Comparison of ENCODE assay signal across 7 mouse cellular contexts in genomic region chr17:31657141-31657983, GRCm38 (mm10). TPM values are rescaled to one million over a fixed set of nuclear protein-coding genes. Genes with fewer than 3 reads are reported as not detected.
DNase-seq lines count a peak whose midpoint lies in the region; ATAC-seq and TF ChIP-seq lines count a peak whose summit lies in the region.

No protein-coding gene starts in this region.

- no peak for TF ChIP-seq POLR2A in embryonic fibroblast, embryonic 13.5 days (IDR thresholded peaks at IDR 0.05; ENCODE audit: low read depth, low read length)
- TF ChIP-seq POLR2A in limb, embryonic 14.5 days (IDR thresholded peaks at IDR 0.05; ENCODE audit: borderline replicate concordance, extremely low read depth, insufficient read depth, insufficient read length), result no peak

- H3K4me1 ChIP-seq in megakaryocyte, embryonic 14.5 days, result peaks cover 46% of the 10 kb centered on the region
- peaks cover 2% of the 10 kb centered on the region; the same call in 1 of the 2 replicates for H3K4me1 ChIP-seq in embryonic fibroblast, embryonic 13.5 days (ENCODE audit: control insufficient read depth, insufficient read depth, low read length)
- H3K4me1 ChIP-seq in limb, embryonic 14.5 days (ENCODE audit: control insufficient read depth, insufficient read depth, low read length), result peaks cover 14% of the 10 kb centered on the region
- no peaks in the 10 kb centered on the region for H3K4me1 ChIP-seq in stomach, postnatal 0 days (replicated peaks; ENCODE audit: control insufficient read depth, insufficient read depth)

- no peak for DNase-seq in limb, embryonic 14.5 days (ENCODE audit: low spot score)
- DNase-seq in stomach, postnatal 0 days (ENCODE audit: low spot score), result no peak
- DNase-seq in layer of hippocampus, postnatal 25 days (ENCODE audit: extremely low spot score in 1 of 2, low spot score in 1 of 2), result no peak

- no peak for TF ChIP-seq EP300 in stomach, postnatal 0 days (optimal IDR thresholded peaks at IDR 0.05)

- peak overlapping the region; percentile 95 for H3K9ac ChIP-seq in limb, embryonic 14.5 days (ENCODE audit: low read depth, low read length, severe bottlenecking)
- peak overlapping the region; percentile 87 for H3K9ac ChIP-seq in stomach, postnatal 0 days (ENCODE audit: low read length)

- H3K9me3 ChIP-seq in megakaryocyte, embryonic 14.5 days, result no peaks in the 10 kb centered on the region
- no peaks in the 10 kb centered on the region for H3K9me3 ChIP-seq in limb, embryonic 14.5 days (ENCODE audit: control insufficient read depth, low read length)
- H3K9me3 ChIP-seq in stomach, postnatal 0 days (ENCODE audit: control insufficient read depth, low read length), result no peaks in the 10 kb centered on the region

- H3K36me3 ChIP-seq in megakaryocyte, embryonic 14.5 days (replicated peaks; ENCODE audit: low read length), result peaks cover 37% of the 10 kb centered on the region
- H3K36me3 ChIP-seq in limb, embryonic 14.5 days (ENCODE audit: control insufficient read depth, insufficient read depth, low read length), result peaks cover 34% of the 10 kb centered on the region
- H3K36me3 ChIP-seq in stomach, postnatal 0 days (ENCODE audit: control insufficient read depth, insufficient read depth, low read length), result peaks cover 7% of the 10 kb centered on the region; the same call in 1 of the 2 replicates

- peak overlapping the region; percentile 42; the same call in 1 of the 2 replicates for H3K27ac ChIP-seq in embryonic fibroblast, embryonic 13.5 days (ENCODE audit: insufficient read depth, low read length)
- 0 out of 2 replicates have a peak overlapping the region, but pooled peaks have one; percentile 85 for H3K27ac ChIP-seq in limb, embryonic 14.5 days (replicated peaks; ENCODE audit: low read depth, low read length)
- H3K27ac ChIP-seq in stomach, postnatal 0 days (replicated peaks), result peak overlapping the region; percentile 88

- no peaks in the 10 kb centered on the region for H3K27me3 ChIP-seq in megakaryocyte, embryonic 14.5 days (replicated peaks)
- no peaks in the 10 kb centered on the region for H3K27me3 ChIP-seq in limb, embryonic 14.5 days (ENCODE audit: control insufficient read depth, insufficient read depth, low read length)
- no peaks in the 10 kb centered on the region for H3K27me3 ChIP-seq in stomach, postnatal 0 days (ENCODE audit: control insufficient read depth, insufficient read depth, low read length)

- WGBS in limb, embryonic 14.5 days, result 46% methylated on average over 12 of the region's 12 CpGs
- 40% methylated on average over 12 of the region's 12 CpGs for WGBS in stomach, postnatal 0 days

- H3K4me3 ChIP-seq in megakaryocyte, embryonic 14.5 days (replicated peaks), result peak overlapping the region; percentile 98
- H3K4me3 ChIP-seq in embryonic fibroblast, embryonic 13.5 days (ENCODE audit: insufficient read depth, low read length), result peak overlapping the region; percentile 93
- peak overlapping the region; percentile 94 for H3K4me3 ChIP-seq in limb, embryonic 14.5 days (replicated peaks; ENCODE audit: low read length)
- peak overlapping the region; percentile 66 for H3K4me3 ChIP-seq in stomach, postnatal 0 days (ENCODE audit: low read depth, low read length)

- TF ChIP-seq CTCF in embryonic fibroblast, embryonic 13.5 days (IDR thresholded peaks at IDR 0.05; ENCODE audit: borderline replicate concordance, insufficient read depth, low read length), result no peak
- no peak for TF ChIP-seq CTCF in stomach, postnatal 0 days (IDR thresholded peaks at IDR 0.05; ENCODE audit: low read depth)

- ATAC-seq in megakaryocyte, adult 5-6 weeks (ENCODE audit: poor library complexity, severe bottlenecking), result no peak
- no peak for ATAC-seq in limb, embryonic 14.5 days (ENCODE audit: low FRiP score, low read depth)
- no peak for ATAC-seq in stomach, postnatal 0 days (ENCODE audit: low FRiP score, low TSS enrichment)
- ATAC-seq in inflammation-experienced regulatory T-cells, adult 6 months, result no peak

- H3K4me2 ChIP-seq in limb, embryonic 14.5 days (replicated peaks; ENCODE audit: low read depth, low read length, severe bottlenecking), result peak overlapping the region; percentile 65
- H3K4me2 ChIP-seq in stomach, postnatal 0 days (replicated peaks; ENCODE audit: low read depth), result peak overlapping the region; percentile 51

RNA-seq across cellular contexts. Expression of gene U2af1, which starts 1.3 kb away (rescaled TPM):
- polyA plus RNA-seq in megakaryocyte, embryonic 14.5 days (2012; ENCODE audit: insufficient read depth, low replicate concordance), result 6.7 and 101 TPM in 2 replicates
- 36.2 and 37.7 TPM in 2 replicates for total RNA-seq in megakaryocyte, adult 5-6 weeks (2015)
- total RNA-seq in megakaryocyte, adult 5-6 weeks (2017), result 119 and 145 TPM in 2 replicates
- 171 and 195 TPM in 2 replicates for polyA plus RNA-seq in embryonic fibroblast, embryonic 13.5 days (2011; ENCODE audit: insufficient read length, low read depth, missing spikeins)
- 248 and 345 TPM in 2 replicates for polyA plus RNA-seq in limb, embryonic 14.5 days (2012; rRNA removed)
- 151 and 167 TPM in 2 replicates for polyA plus RNA-seq in limb, embryonic 14.5 days (2014; fragmentation: Nextera tagmentation; extraction: Ambion mirVana)
- 155 and 161 TPM in 2 replicates for polyA plus RNA-seq in stomach, postnatal 0 days (2015; fragmentation: Nextera tagmentation; extraction: Ambion mirVana)
- total RNA-seq in layer of hippocampus, postnatal 25 days (2021), result 100 to 1,000 TPM; 121 to 128 TPM
- polyA plus RNA-seq in inflammation-experienced regulatory T-cells, adult 6 months (2017; shearing (Covaris generic)), result 100 to 1,000 TPM in 1 of 3 experiments, 10 to 100 TPM in 2; 53.0 to 103 (median 62.4) TPM

RNA-seq across cellular contexts. Expression of gene Cryaa, which starts 20.2 kb away (rescaled TPM):
- not detected in 2 replicates for polyA plus RNA-seq in megakaryocyte, embryonic 14.5 days (2012; ENCODE audit: insufficient read depth, low replicate concordance)
- not detected in 2 replicates for total RNA-seq in megakaryocyte, adult 5-6 weeks (2015)
- total RNA-seq in megakaryocyte, adult 5-6 weeks (2017), result not detected in 2 replicates
- not detected in 2 replicates for polyA plus RNA-seq in embryonic fibroblast, embryonic 13.5 days (2011; ENCODE audit: insufficient read length, low read depth, missing spikeins)
- polyA plus RNA-seq in limb, embryonic 14.5 days (2012; rRNA removed), result 0.05 and 0.06 TPM in 2 replicates
- 0.26 TPM in 1 of 2 replicates, not detected in the other for polyA plus RNA-seq in limb, embryonic 14.5 days (2014; fragmentation: Nextera tagmentation; extraction: Ambion mirVana)
- polyA plus RNA-seq in stomach, postnatal 0 days (2015; fragmentation: Nextera tagmentation; extraction: Ambion mirVana), result 0.12 and 0.24 TPM in 2 replicates
- total RNA-seq in layer of hippocampus, postnatal 25 days (2021), result under 1 TPM in 1 of 2 experiments, not detected in 1; 0.31 TPM
- polyA plus RNA-seq in inflammation-experienced regulatory T-cells, adult 6 months (2017; shearing (Covaris generic)), result not detected

RNA-seq across cellular contexts. Expression of gene Cbs, which starts 20.3 kb away (rescaled TPM):
- not detected in 2 replicates for polyA plus RNA-seq in megakaryocyte, embryonic 14.5 days (2012; ENCODE audit: insufficient read depth, low replicate concordance)
- not detected in 2 replicates for total RNA-seq in megakaryocyte, adult 5-6 weeks (2015)
- total RNA-seq in megakaryocyte, adult 5-6 weeks (2017), result not detected in 2 replicates
- polyA plus RNA-seq in embryonic fibroblast, embryonic 13.5 days (2011; ENCODE audit: insufficient read length, low read depth, missing spikeins), result 1.7 and 2.4 TPM in 2 replicates
- 4.7 and 4.8 TPM in 2 replicates for polyA plus RNA-seq in limb, embryonic 14.5 days (2012; rRNA removed)
- 3.9 and 4.6 TPM in 2 replicates for polyA plus RNA-seq in limb, embryonic 14.5 days (2014; fragmentation: Nextera tagmentation; extraction: Ambion mirVana)
- 0.83 and 1.2 TPM in 2 replicates for polyA plus RNA-seq in stomach, postnatal 0 days (2015; fragmentation: Nextera tagmentation; extraction: Ambion mirVana)
- 10 to 100 TPM; 56.3 to 58.1 TPM for total RNA-seq in layer of hippocampus, postnatal 25 days (2021)
- polyA plus RNA-seq in inflammation-experienced regulatory T-cells, adult 6 months (2017; shearing (Covaris generic)), result under 1 TPM in 2 of 3 experiments, not detected in 1; 0.08 to 0.13 TPM
